Mouse (Mus musculus): ENCODE results near the gene Nr2c2ap. TPM values are rescaled to one million over a fixed set of nuclear protein-coding genes. Genes with fewer than 3 reads are reported as not detected.

Gene Nr2c2ap
- polyA plus RNA-seq (2014; fragmentation: Nextera tagmentation; extraction: Ambion mirVana), result 32.9 and 35.4 TPM in 2 replicates

DNA sequence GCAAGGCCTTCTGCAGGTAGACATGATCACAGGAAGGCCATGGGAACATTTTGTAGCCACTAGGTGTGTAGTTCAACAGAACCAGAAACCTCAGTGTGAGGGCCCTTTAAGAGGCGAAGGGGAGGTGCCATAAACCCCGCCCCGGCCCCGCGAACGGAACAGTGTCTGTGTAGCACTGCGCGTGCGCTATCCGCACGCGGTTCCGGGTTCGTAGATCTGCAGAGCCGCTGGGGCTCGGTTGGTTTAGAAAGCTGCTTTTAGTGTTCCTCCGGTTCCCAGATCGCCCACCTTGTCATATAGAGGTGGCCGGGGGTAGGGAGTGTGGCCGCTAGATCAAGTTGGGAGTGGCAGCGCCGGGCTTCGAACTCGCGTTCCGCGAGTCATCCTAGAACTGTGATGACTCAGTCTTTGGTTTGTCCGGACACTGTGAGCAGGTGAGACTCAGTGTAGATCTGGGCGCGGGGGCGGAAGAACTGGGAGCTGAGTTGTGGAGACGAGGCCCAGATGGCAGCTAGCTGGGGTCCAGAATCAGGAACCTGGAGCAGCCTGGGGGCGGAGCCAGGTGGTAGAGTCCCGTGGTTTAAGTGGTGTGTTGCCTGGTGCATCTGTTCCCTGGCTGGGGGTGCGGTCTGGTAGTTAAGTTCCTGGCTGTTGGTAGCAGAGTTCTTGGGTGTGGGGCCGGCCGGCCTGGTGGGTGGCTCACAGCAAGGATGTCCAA lies at the start of gene Nr2c2ap:
Nr2c2ap (plus strand) TSS at position 168 of the 718 bp plus-strand sequence.
- under 1% methylated on average over 37 of the region's 37 CpGs for WGBS
- peaks cover 16% of the 10 kb centered on the region for H3K4me1 ChIP-seq (replicated peaks; ENCODE audit: control insufficient read depth, insufficient read depth, low read length)
- DNase-seq (ENCODE audit: low spot score), result peak; percentile 82

DNA sequence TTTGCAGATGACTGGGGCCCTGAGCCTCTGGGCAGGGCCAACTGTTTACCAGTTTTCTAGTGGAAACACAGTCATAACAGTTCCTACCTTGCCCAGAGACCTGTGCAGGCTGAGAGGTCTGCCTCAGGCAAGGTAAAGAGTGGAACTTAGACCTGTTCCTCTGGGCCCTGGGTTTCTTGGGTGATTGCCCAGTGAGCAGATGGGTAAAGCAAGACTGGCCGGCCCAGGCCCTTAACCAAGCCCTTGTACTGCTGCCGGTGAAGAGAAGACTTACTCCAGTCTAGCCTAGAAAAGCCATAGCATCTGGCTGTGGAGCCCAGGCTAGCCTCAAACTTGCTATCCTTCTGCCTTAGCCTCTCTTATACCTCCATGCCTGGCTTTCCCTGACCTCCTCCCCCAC lies 49.2 kb upstream of the Nr2c2ap start:
- Histone ChIP-seq H3K27me3 (replicated peaks; ENCODE audit: control insufficient read depth, insufficient read depth, low read length) (peaks cover 52% of the 10 kb centered on the region), H3K4me2 (no peak overlapping the region), H3K4me1 (replicated peaks; ENCODE audit: control insufficient read depth, insufficient read depth, low read length) (peaks cover 8% of the 10 kb centered on the region), H3K9me3 (ENCODE audit: control insufficient read depth, low read length) (no peaks in the 10 kb centered on the region), H3K4me3 (ENCODE audit: low read depth, low read length) (no peak overlapping the region), H3K9ac (ENCODE audit: low read depth, low read length) (no peak overlapping the region), H3K36me3 (ENCODE audit: control insufficient read depth, insufficient read depth, low read length) (no peaks in the 10 kb centered on the region), H3K27ac (ENCODE audit: low read depth, low read length) (no peak overlapping the region)
- no peak for DNase-seq (ENCODE audit: low spot score)
- ATAC-seq (replicated peaks; ENCODE audit: low FRiP score), result no peak
- WGBS, result 80% methylated on average over 2 of the region's 2 CpGs

More for the DNA sequence above, at the start of gene Nr2c2ap:
- 0 out of 2 replicates have a peak within 1 kb of the TSS, but pooled peaks have one; percentile 45 for H3K27ac ChIP-seq (ENCODE audit: low read depth, low read length)
- H3K4me3 ChIP-seq (ENCODE audit: low read depth, low read length), result peak within 1 kb of the TSS; percentile 84
- H3K27me3 ChIP-seq (replicated peaks; ENCODE audit: control insufficient read depth, insufficient read depth, low read length), result no peaks in the 10 kb centered on the region
- H3K9me3 ChIP-seq (ENCODE audit: control insufficient read depth, low read length), result no peaks in the 10 kb centered on the region
- peaks cover 10% of the 10 kb centered on the region; the same call in 1 of the 2 replicates for H3K36me3 ChIP-seq (ENCODE audit: control insufficient read depth, insufficient read depth, low read length)
- H3K9ac ChIP-seq (ENCODE audit: low read depth, low read length), result peak within 1 kb of the TSS; percentile 89
- peak; percentile 87 for ATAC-seq (replicated peaks; ENCODE audit: low FRiP score)
- H3K4me2 ChIP-seq, result peak within 1 kb of the TSS; percentile 78

DNA sequence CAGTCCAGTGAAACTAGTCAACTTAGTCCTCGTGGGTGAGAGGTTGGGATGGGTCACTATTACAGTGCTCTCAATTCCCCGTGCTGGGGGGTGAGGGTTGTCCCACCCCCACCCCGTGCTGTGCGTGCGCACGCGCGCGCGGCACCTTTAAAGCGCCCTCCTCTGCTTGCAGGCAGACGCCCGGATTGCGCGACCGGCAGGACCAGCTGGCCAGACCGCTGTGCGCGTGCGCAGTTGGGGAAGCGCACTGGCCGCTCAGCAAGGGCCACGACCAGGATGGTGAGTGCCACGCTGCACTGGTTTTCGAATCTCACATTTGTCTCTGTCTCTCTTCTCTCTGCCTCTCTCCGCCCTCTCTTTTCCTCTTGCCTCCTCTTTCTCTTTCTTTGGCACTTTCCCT lies 47.8 kb upstream of the Nr2c2ap start, which contains the start of gene Hapln4:
Hapln4 (plus strand) TSS at position 173 of the 400 bp plus-strand sequence.
- 2% methylated on average over 26 of the region's 26 CpGs for WGBS
- H3K4me3 ChIP-seq (ENCODE audit: low read depth, low read length), result peak within 1 kb of the TSS; percentile 34
- H3K9ac ChIP-seq (ENCODE audit: low read depth, low read length), result no peak within 1 kb of the TSS

DNA sequence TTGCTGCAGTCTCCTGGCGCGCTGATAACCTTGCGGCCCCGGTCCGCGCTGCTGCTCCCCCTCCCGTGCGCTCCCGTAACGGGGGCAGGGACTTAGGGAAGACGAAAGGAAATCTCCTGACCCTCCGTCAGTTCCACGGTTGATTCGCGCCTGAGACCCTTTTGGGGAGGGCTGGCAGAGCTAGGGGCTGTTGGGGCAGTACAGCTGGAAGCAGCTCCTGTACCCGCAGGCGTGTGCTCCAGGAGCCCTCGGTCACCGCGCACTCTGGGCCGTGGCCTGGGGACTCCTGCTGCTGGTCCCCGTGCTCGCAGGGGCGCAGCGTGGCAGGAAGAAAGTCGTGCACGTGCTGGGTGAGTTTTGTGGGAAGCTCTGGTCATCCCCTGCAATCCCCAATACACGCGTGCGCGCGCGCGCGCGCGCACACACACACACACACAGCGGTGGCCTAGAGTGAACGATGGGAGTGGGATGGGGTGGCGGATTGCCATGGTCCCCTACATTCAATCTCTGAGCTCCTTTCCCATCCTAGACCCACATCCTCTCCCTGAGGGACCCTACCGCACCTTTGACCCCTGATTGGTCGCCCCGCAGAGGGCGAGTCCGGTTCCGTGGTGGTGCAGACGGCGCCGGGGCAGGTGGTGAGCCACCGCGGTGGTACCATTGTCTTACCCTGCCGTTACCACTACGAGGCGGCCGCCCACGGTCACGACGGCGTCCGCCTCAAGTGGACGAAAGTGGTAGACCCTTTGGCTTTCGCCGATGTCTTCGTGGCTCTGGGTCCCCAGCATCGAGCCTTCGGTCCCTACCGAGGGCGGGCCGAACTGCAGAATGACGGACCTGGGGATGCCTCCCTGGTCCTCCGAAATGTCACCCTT lies 46.7 kb upstream of the Nr2c2ap start:
- H3K27me3 ChIP-seq (replicated peaks; ENCODE audit: control insufficient read depth, insufficient read depth, low read length), result peaks cover 76% of the 10 kb centered on the region
- DNase-seq (ENCODE audit: low spot score) (peak; percentile 52), ATAC-seq (replicated peaks; ENCODE audit: low FRiP score) (no peak)
- peaks cover 8% of the 10 kb centered on the region for H3K4me1 ChIP-seq (replicated peaks; ENCODE audit: control insufficient read depth, insufficient read depth, low read length)
- no peaks in the 10 kb centered on the region for H3K9me3 ChIP-seq (ENCODE audit: control insufficient read depth, low read length)
- peak overlapping the region; percentile 58 for H3K4me2 ChIP-seq
- WGBS, result 3% methylated on average over 71 of the region's 71 CpGs
- no peak overlapping the region for H3K9ac ChIP-seq (ENCODE audit: low read depth, low read length)
- H3K4me3 ChIP-seq (ENCODE audit: low read depth, low read length), result peak overlapping the region; percentile 34
- no peak overlapping the region for H3K27ac ChIP-seq (ENCODE audit: low read depth, low read length)
- no peaks in the 10 kb centered on the region for H3K36me3 ChIP-seq (ENCODE audit: control insufficient read depth, insufficient read depth, low read length)

More for the DNA sequence above, 47.8 kb upstream of the Nr2c2ap start, which contains the start of gene Hapln4:
- Histone ChIP-seq H3K9me3 (ENCODE audit: control insufficient read depth, low read length) (no peaks in the 10 kb centered on the region), H3K27me3 (replicated peaks; ENCODE audit: control insufficient read depth, insufficient read depth, low read length) (peaks cover 65% of the 10 kb centered on the region), H3K27ac (ENCODE audit: low read depth, low read length) (no peak within 1 kb of the TSS), H3K4me1 (replicated peaks; ENCODE audit: control insufficient read depth, insufficient read depth, low read length) (peaks cover 8% of the 10 kb centered on the region), H3K36me3 (ENCODE audit: control insufficient read depth, insufficient read depth, low read length) (no peaks in the 10 kb centered on the region), H3K4me2 (peak within 1 kb of the TSS; percentile 58)
- DNase-seq (ENCODE audit: low spot score) (peak; percentile 53), ATAC-seq (replicated peaks; ENCODE audit: low FRiP score) (no peak)

DNA sequence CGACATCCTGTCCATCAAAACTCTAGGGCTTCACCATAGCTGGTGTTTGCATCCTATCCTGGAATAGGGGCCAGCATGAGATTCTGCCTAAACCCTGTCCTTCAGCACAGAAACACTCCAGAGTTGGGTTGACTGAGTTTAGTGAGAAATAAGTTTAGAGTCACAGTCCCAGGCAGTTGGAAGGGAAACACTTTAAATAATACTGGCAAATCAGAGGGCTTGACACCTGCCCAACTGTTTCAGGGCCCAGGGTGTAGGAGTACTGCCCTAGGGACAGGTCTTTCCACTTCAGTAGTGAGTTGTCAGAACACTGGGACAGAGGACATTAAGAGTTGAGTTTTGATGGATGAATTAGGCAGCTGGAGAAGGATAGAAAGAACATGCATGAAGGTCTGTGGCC lies 45.0 kb upstream of the Nr2c2ap start:
- Histone ChIP-seq H3K27ac (ENCODE audit: low read depth, low read length) (no peak overlapping the region), H3K27me3 (replicated peaks; ENCODE audit: control insufficient read depth, insufficient read depth, low read length) (peaks cover 88% of the 10 kb centered on the region), H3K4me1 (replicated peaks; ENCODE audit: control insufficient read depth, insufficient read depth, low read length) (peaks cover 8% of the 10 kb centered on the region), H3K4me3 (ENCODE audit: low read depth, low read length) (no peak overlapping the region), H3K9ac (ENCODE audit: low read depth, low read length) (no peak overlapping the region), H3K4me2 (no peak overlapping the region), H3K9me3 (ENCODE audit: control insufficient read depth, low read length) (no peaks in the 10 kb centered on the region), H3K36me3 (ENCODE audit: control insufficient read depth, insufficient read depth, low read length) (no peaks in the 10 kb centered on the region)
- WGBS, result 41% methylated on average over 1 of the region's 1 CpGs
- no peak for ATAC-seq (replicated peaks; ENCODE audit: low FRiP score)
- no peak for DNase-seq (ENCODE audit: low spot score)

DNA sequence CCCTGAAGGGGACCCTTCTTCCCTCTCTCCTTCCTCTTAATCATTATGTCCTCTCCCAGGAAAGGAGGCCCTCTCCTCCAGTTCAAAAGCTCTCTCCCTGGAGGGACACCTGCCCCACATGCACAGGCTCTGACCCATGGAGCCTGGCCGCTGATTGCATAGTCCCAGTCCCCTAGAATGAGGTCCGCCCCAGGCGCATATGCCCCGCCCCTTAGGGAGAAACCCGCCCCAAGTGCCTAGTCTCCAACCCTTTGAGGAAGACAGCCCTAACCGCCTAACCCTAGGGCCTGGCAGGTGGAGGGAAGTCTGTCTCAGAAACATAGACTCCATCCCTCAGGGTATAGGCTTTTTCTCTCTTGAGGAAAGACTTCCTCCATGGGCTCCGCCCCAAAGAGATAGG lies 43.9 kb upstream of the Nr2c2ap start:
- H3K4me1 ChIP-seq (replicated peaks; ENCODE audit: control insufficient read depth, insufficient read depth, low read length), result peaks cover 8% of the 10 kb centered on the region
- DNase-seq (ENCODE audit: low spot score) (no peak), ATAC-seq (replicated peaks; ENCODE audit: low FRiP score) (no peak)
- no peaks in the 10 kb centered on the region for H3K36me3 ChIP-seq (ENCODE audit: control insufficient read depth, insufficient read depth, low read length)
- no peak overlapping the region for H3K4me3 ChIP-seq (ENCODE audit: low read depth, low read length)
- H3K9ac ChIP-seq (ENCODE audit: low read depth, low read length), result no peak overlapping the region
- WGBS, result 4% methylated on average over 7 of the region's 7 CpGs
- no peak overlapping the region for H3K27ac ChIP-seq (ENCODE audit: low read depth, low read length)
- peaks cover 90% of the 10 kb centered on the region for H3K27me3 ChIP-seq (replicated peaks; ENCODE audit: control insufficient read depth, insufficient read depth, low read length)
- no peak overlapping the region for H3K4me2 ChIP-seq
- H3K9me3 ChIP-seq (ENCODE audit: control insufficient read depth, low read length), result no peaks in the 10 kb centered on the region

DNA sequence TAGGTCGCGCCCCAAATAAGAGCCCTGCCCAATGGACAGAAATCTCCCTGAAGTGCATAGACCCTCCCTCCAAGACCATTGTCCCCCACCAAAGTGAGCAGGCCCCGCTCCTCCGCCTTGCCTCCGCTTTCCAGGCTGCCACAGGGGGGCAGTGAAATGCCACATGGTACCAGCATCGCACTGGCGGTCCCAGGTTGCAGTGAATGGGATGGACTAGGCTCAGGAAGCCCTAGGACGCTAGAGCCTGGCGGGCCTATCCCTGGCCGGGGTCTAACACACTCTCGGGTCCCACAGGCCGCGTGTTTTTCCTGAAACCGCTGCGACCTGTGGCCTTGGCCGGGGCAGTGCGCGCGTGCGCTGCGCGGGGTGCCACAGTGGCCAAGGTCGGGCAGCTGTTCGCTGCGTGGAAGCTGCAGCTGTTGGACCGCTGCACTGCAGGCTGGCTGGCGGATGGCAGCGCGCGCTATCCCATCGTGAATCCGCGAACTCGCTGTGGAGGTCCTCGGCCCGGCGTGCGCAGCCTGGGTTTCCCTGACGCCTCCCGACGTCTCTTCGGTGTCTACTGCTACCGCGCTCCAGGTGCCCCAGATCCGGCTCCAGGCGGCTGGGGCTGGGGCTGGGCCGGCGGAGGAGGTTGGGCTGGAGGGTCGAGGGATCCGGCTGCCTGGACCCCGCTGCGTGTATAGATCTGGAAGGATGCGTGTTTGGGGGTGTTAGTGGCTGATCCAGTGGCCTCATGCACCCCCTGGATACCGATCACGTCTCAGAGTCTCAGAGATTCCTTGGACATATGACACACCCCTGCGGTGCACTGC lies 43.1 kb upstream of the Nr2c2ap start:
- 7% methylated on average over 56 of the region's 56 CpGs for WGBS
- H3K9me3 ChIP-seq (ENCODE audit: control insufficient read depth, low read length), result no peaks in the 10 kb centered on the region
- peaks cover 83% of the 10 kb centered on the region for H3K27me3 ChIP-seq (replicated peaks; ENCODE audit: control insufficient read depth, insufficient read depth, low read length)
- no peak overlapping the region for H3K27ac ChIP-seq (ENCODE audit: low read depth, low read length)
- peaks cover 8% of the 10 kb centered on the region for H3K4me1 ChIP-seq (replicated peaks; ENCODE audit: control insufficient read depth, insufficient read depth, low read length)
- ATAC-seq (replicated peaks; ENCODE audit: low FRiP score) (no peak), DNase-seq (ENCODE audit: low spot score) (no peak)
- H3K4me3 ChIP-seq (ENCODE audit: low read depth, low read length), result peak overlapping the region; percentile 28
- H3K36me3 ChIP-seq (ENCODE audit: control insufficient read depth, insufficient read depth, low read length), result no peaks in the 10 kb centered on the region
- peak overlapping the region; percentile 54 for H3K4me2 ChIP-seq
- no peak overlapping the region for H3K9ac ChIP-seq (ENCODE audit: low read depth, low read length)

DNA sequence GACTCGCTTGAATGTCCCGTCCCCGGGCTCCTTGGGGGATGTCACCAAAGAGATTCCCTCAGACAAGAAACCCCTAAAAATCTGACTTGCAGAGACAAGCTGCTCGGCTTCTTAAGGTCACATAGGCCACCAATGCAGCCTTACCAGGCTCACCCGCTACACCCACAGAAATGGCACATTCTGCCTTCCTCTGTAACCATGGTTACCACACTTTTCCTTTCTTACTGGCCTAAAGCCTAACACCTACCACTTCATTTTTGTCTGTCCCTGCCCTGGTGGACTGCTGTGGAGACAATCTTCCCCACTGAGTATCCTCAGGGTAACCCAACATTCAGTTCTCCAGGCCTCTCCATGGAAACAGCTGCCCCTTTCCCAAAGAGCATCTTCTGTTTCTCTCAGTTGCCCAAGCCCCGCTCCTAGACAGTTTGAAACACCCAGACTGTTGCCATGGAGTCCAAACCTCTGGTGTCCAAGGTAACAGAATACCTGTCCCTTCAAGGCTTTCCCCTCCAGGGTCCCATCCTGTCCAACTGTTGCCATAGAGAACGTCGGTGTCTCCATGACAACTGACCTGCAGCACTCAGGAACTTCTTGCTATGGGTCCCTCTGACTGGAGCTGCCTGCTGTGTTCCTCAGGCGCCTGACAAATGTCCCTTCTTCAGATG lies 41.7 kb upstream of the Nr2c2ap start:
- Histone ChIP-seq H3K27ac (ENCODE audit: low read depth, low read length) (no peak overlapping the region), H3K36me3 (ENCODE audit: control insufficient read depth, insufficient read depth, low read length) (no peaks in the 10 kb centered on the region), H3K4me2 (no peak overlapping the region), H3K27me3 (replicated peaks; ENCODE audit: control insufficient read depth, insufficient read depth, low read length) (peaks cover 73% of the 10 kb centered on the region), H3K9ac (ENCODE audit: low read depth, low read length) (no peak overlapping the region), H3K4me1 (replicated peaks; ENCODE audit: control insufficient read depth, insufficient read depth, low read length) (peaks cover 3% of the 10 kb centered on the region; the same call in 1 of the 2 replicates), H3K9me3 (ENCODE audit: control insufficient read depth, low read length) (no peaks in the 10 kb centered on the region), H3K4me3 (ENCODE audit: low read depth, low read length) (no peak overlapping the region)
- ATAC-seq (replicated peaks; ENCODE audit: low FRiP score), result no peak
- 55% methylated on average over 9 of the region's 9 CpGs for WGBS
- DNase-seq (ENCODE audit: low spot score), result no peak

Measured in liver, embryonic 11.5 days (tissue).